Mouse (Mus musculus) T-helper 17 cell (primary cell): ENCODE measurements around the gene Clec4d.
"Not testable (repeated sequence)": the region's sequence is repeated elsewhere in the genome, so short reads cannot be mapped to it uniquely, and the experiment has no call there.

Source experiments
- in situ Hi-C, 2 experiments: fragments of 300-600 bp; cut with MboI, MseI; formaldehyde crosslinking; loops; 1 replicate in 1 of 2; 2 replicates in 1 of 2; pipeline ENCODE4 v1.15.1; 2025; ENCODE audit warnings: high pct_unique_total_duplicates in 2 of 2

The Clec4d gene

GRCm38 (mm10) chr6:123261555-123262161, at the start of gene Clec4d:
Gene Clec4d (plus strand): TSS chr6:123262111.
- in situ Hi-C loops, result no loop called here

GRCm38 (mm10) chr6:123227519-123228166, 34.3 kb upstream of the Clec4d start:
- in situ Hi-C loops, result no loop called here

- in situ Hi-C loops, result no loop called here
These were observed 32.3 kb upstream of the Clec4d start, which contains the start of gene Clec4n for GRCm38 (mm10) chr6:123229644-123230043. Gene Clec4n (plus strand): TSS chr6:123229843.

- in situ Hi-C loops, result no loop called here
These were observed 30.8 kb upstream of the Clec4d start for GRCm38 (mm10) chr6:123231149-123231548.

GRCm38 (mm10) chr6:123237582-123237981, 24.3 kb upstream of the Clec4d start:
- in situ Hi-C loops, result no loop called here

GRCm38 (mm10) chr6:123244201-123244600, 17.7 kb upstream of the Clec4d start:
- in situ Hi-C loops, result no loop called here

GRCm38 (mm10) chr6:123248862-123249261, 13.0 kb upstream of the Clec4d start:
- in situ Hi-C loops, result not testable (repeated sequence)

GRCm38 (mm10) chr6:123252735-123253134, 9.2 kb upstream of the Clec4d start:
- in situ Hi-C loops, result no loop called here

GRCm38 (mm10) chr6:123258946-123259345, 3.0 kb upstream of the Clec4d start:
- in situ Hi-C loops, result no loop called here

GRCm38 (mm10) chr6:123259889-123260603, 1.9 kb upstream of the Clec4d start:
- in situ Hi-C loops, result no loop called here

- in situ Hi-C loops, result no loop called here
These were observed 1.0 kb upstream of the Clec4d start for GRCm38 (mm10) chr6:123260868-123261267.

- in situ Hi-C loops, result no loop called here
These were observed 2.3 kb downstream of the Clec4d start for GRCm38 (mm10) chr6:123264194-123264593.

- in situ Hi-C loops, result no loop called here
These were observed 3.9 kb downstream of the Clec4d start for GRCm38 (mm10) chr6:123265809-123266208.

- in situ Hi-C loops, result no loop called here
These were observed 5.0 kb downstream of the Clec4d start for GRCm38 (mm10) chr6:123266945-123267344.

GRCm38 (mm10) chr6:123279443-123279842, 17.5 kb downstream of the Clec4d start:
- in situ Hi-C loops, result no loop called here

GRCm38 (mm10) chr6:123286311-123286710, 24.4 kb downstream of the Clec4d start:
- in situ Hi-C loops, result no loop called here

GRCm38 (mm10) chr6:123288931-123289330, 27.0 kb downstream of the Clec4d start:
- in situ Hi-C loops, result no loop called here

- in situ Hi-C loops, result no loop called here
These were observed 27.8 kb downstream of the Clec4d start, which contains the start of gene Clec4e for GRCm38 (mm10) chr6:123289753-123290152. Gene Clec4e (minus strand): TSS chr6:123289870.

- in situ Hi-C loops, result no loop called here
These were observed 31.0 kb downstream of the Clec4d start for GRCm38 (mm10) chr6:123292751-123293400.

GRCm38 (mm10) chr6:123293509-123293908, 31.6 kb downstream of the Clec4d start:
- in situ Hi-C loops, result not testable (repeated sequence)

- in situ Hi-C loops, result no loop called here
These were observed 34.8 kb downstream of the Clec4d start for GRCm38 (mm10) chr6:123296687-123297086.

GRCm38 (mm10) chr6:123306315-123306714, 44.4 kb downstream of the Clec4d start:
- in situ Hi-C loops, result not testable (repeated sequence)
